Mouse (Mus musculus) embryonic facial prominence, embryonic 12.5 days (tissue): ENCODE data around the gene Cdk1. TPM values are rescaled to one million over a fixed set of nuclear protein-coding genes. Genes with fewer than 3 reads are reported as not detected.
A peak's percentile ranks its signal among the peaks of the same experiment; 100 is the strongest.
"Not testable (repeated sequence)": the region's sequence is repeated elsewhere in the genome, so short reads cannot be mapped to it uniquely, and the experiment has no call there.

Source experiments
- ATAC-seq: fragments of 200-750 bp; cut with Nextera tagmentation; 2 replicates; pipeline ENCODE4 v1.8.0; 2017; ENCODE audit not compliant: insufficient number of reproducible peaks, insufficient read depth, low FRiP score, low TSS enrichment
- H3K27ac ChIP-seq: fragments of 300-500 bp; sonication (generic); 2 replicates; pipeline ENCODE4 v1.5.1; 2016; ENCODE audit warnings: mild to moderate bottlenecking
- H3K27me3 ChIP-seq: fragments of 300-500 bp; sonication (generic); 2 replicates; pipeline ENCODE4 v1.6.1; 2016; ENCODE audit warnings: mild to moderate bottlenecking, moderate library complexity
- H3K36me3 ChIP-seq: fragments of 300-500 bp; sonication (generic); 2 replicates; pipeline ENCODE4 v1.6.1; 2016; ENCODE audit warnings: mild to moderate bottlenecking
- H3K4me1 ChIP-seq: fragments of 300-500 bp; sonication (generic); 2 replicates; pipeline ENCODE4 v1.6.1; 2016
- H3K4me2 ChIP-seq: fragments of 300-500 bp; sonication (generic); replicated peaks from 2 replicates; pipeline ENCODE4 v1.6.1; 2016; ENCODE audit warnings: mild to moderate bottlenecking, moderate library complexity
- H3K4me3 ChIP-seq: fragments of 300-500 bp; sonication (generic); 2 replicates; pipeline ENCODE4 v1.5.1; 2016; ENCODE audit warnings: mild to moderate bottlenecking
- H3K9ac ChIP-seq: fragments of 300-500 bp; sonication (generic); 2 replicates; pipeline ENCODE4 v1.6.1; 2016; ENCODE audit warnings: mild to moderate bottlenecking, moderate library complexity
- H3K9me3 ChIP-seq: fragments of 300-500 bp; sonication (generic); 2 replicates; pipeline ENCODE4 v1.6.1; 2016; ENCODE audit warnings: mild to moderate bottlenecking, moderate library complexity
- WGBS: fragments of 180-500 bp; shearing (Covaris S2); methylation state at CpG from one replicate; pipeline ENCODE4 v1.1.7; 2016; 5-methylcytosine and 5-hydroxymethylcytosine counted together
- polyA plus RNA-seq: library from polyadenylated mRNA; unstranded; fragments of >200 nt; fragmentation: Nextera tagmentation; extraction: Ambion mirVana; gene quantifications from 2 replicates; pipeline ENCODE4 v1.2.1, GENCODE M21; 2016

Cdk1 gene
- polyA plus RNA-seq, 1 experiment from 2014 or later = 387 TPM

GRCm38 (mm10) chr10:69373796-69374550 lies 21.2 kb upstream of the Cdk1 start:
- WGBS = 66% methylated on average over 10 of the region's 10 CpGs

GRCm38 (mm10) chr10:69372061-69372460 lies 19.3 kb upstream of the Cdk1 start:
- H3K9me3 ChIP-seq = no peaks in the 10 kb centered on the region
- 81% methylated on average over 14 of the region's 14 CpGs for WGBS
- no peak overlapping the region for H3K4me3 ChIP-seq
- no peaks in the 10 kb centered on the region for H3K27me3 ChIP-seq
- H3K9ac ChIP-seq = no peak overlapping the region
- H3K36me3 ChIP-seq = no peaks in the 10 kb centered on the region
- H3K4me1 ChIP-seq = peaks cover 5% of the 10 kb centered on the region; the same call in 1 of the 2 replicates
- no peak overlapping the region for H3K27ac ChIP-seq
- H3K4me2 ChIP-seq = no peak overlapping the region
- no peak for ATAC-seq

More at GRCm38 (mm10) chr10:69373796-69374550, 21.2 kb upstream of the Cdk1 start:
- Histone ChIP-seq H3K36me3 (no peaks in the 10 kb centered on the region), H3K9me3 (no peaks in the 10 kb centered on the region), H3K27me3 (no peaks in the 10 kb centered on the region), H3K9ac (no peak overlapping the region), H3K4me3 (no peak overlapping the region), H3K4me2 (no peak overlapping the region), H3K4me1 (no peaks in the 10 kb centered on the region), H3K27ac (no peak overlapping the region)
- ATAC-seq = no peak

GRCm38 (mm10) chr10:69371441-69371840 lies 18.7 kb upstream of the Cdk1 start:
- H3K4me2 ChIP-seq = no peak overlapping the region
- H3K36me3 ChIP-seq = no peaks in the 10 kb centered on the region
- H3K9me3 ChIP-seq = no peaks in the 10 kb centered on the region
- peaks cover 5% of the 10 kb centered on the region; the same call in 1 of the 2 replicates for H3K4me1 ChIP-seq
- no peak overlapping the region for H3K4me3 ChIP-seq
- no peaks in the 10 kb centered on the region for H3K27me3 ChIP-seq
- no peak overlapping the region for H3K9ac ChIP-seq
- no peak overlapping the region for H3K27ac ChIP-seq
- ATAC-seq = no peak
- WGBS = 11% methylated on average over 10 of the region's 10 CpGs

GRCm38 (mm10) chr10:69369321-69369720 lies 16.6 kb upstream of the Cdk1 start:
- Histone ChIP-seq H3K9ac (no peak overlapping the region), H3K27me3 (no peaks in the 10 kb centered on the region), H3K4me2 (no peak overlapping the region), H3K27ac (no peak overlapping the region), H3K4me1 (peaks cover 5% of the 10 kb centered on the region; the same call in 1 of the 2 replicates), H3K36me3 (no peaks in the 10 kb centered on the region), H3K9me3 (no peaks in the 10 kb centered on the region), H3K4me3 (no peak overlapping the region)
- 83% methylated on average over 6 of the region's 6 CpGs for WGBS
- no peak for ATAC-seq

- Histone ChIP-seq H3K4me3 (no peak overlapping the region), H3K27ac (no peak overlapping the region), H3K4me1 (peaks cover 5% of the 10 kb centered on the region; the same call in 1 of the 2 replicates), H3K4me2 (no peak overlapping the region), H3K9ac (no peak overlapping the region), H3K36me3 (no peaks in the 10 kb centered on the region), H3K27me3 (no peaks in the 10 kb centered on the region), H3K9me3 (no peaks in the 10 kb centered on the region)
- 76% methylated on average over 13 of the region's 13 CpGs for WGBS
- ATAC-seq = no peak
Measured at GRCm38 (mm10) chr10:69366877-69367387, 14.2 kb upstream of the Cdk1 start.

GRCm38 (mm10) chr10:69366208-69366607 lies 13.5 kb upstream of the Cdk1 start:
- Histone ChIP-seq H3K27ac (no peak overlapping the region), H3K4me1 (peaks cover 5% of the 10 kb centered on the region; the same call in 1 of the 2 replicates), H3K27me3 (no peaks in the 10 kb centered on the region), H3K4me3 (no peak overlapping the region), H3K9me3 (0 out of 2 replicates have a peak, but pooled peaks cover 1% of the 10 kb centered on the region), H3K4me2 (no peak overlapping the region), H3K36me3 (no peaks in the 10 kb centered on the region), H3K9ac (no peak overlapping the region)
- WGBS = 82% methylated on average over 11 of the region's 11 CpGs
- ATAC-seq = no peak

GRCm38 (mm10) chr10:69359666-69360065 lies 6.9 kb upstream of the Cdk1 start:
- Histone ChIP-seq H3K9ac (no peak overlapping the region), H3K4me3 (no peak overlapping the region), H3K4me1 (no peaks in the 10 kb centered on the region), H3K27me3 (no peaks in the 10 kb centered on the region), H3K27ac (no peak overlapping the region), H3K4me2 (no peak overlapping the region), H3K9me3 (0 out of 2 replicates have a peak, but pooled peaks cover 2% of the 10 kb centered on the region), H3K36me3 (no peaks in the 10 kb centered on the region)
- no peak for ATAC-seq
- WGBS = 83% methylated on average over 1 of the region's 1 CpGs

- not testable (repeated sequence) for H3K9me3 ChIP-seq, ATAC-seq, H3K27me3 ChIP-seq, H3K9ac ChIP-seq
- H3K27ac ChIP-seq = peak overlapping the region; percentile 70; the same call in 1 of the 2 replicates
- peaks cover 33% of the 10 kb centered on the region for H3K4me1 ChIP-seq
- H3K36me3 ChIP-seq = peaks cover 25% of the 10 kb centered on the region
- H3K4me3 ChIP-seq = peak overlapping the region; percentile 93
- WGBS = 39% methylated on average over 5 of the region's 5 CpGs
- peak overlapping the region; percentile 83; the same call in 1 of the 2 replicates for H3K4me2 ChIP-seq
Measured at GRCm38 (mm10) chr10:69353086-69353479, 345 bp upstream of the Cdk1 start.

- H3K27me3 ChIP-seq = no peaks in the 10 kb centered on the region
- H3K27ac ChIP-seq = peak overlapping the region; percentile 86
- H3K9ac ChIP-seq = peak overlapping the region; percentile 90
- H3K9me3 ChIP-seq = no peaks in the 10 kb centered on the region
- ATAC-seq = no peak
- peaks cover 41% of the 10 kb centered on the region for H3K4me1 ChIP-seq
- peaks cover 37% of the 10 kb centered on the region for H3K36me3 ChIP-seq
- WGBS = 1% methylated on average over 11 of the region's 11 CpGs
- H3K4me3 ChIP-seq = peak overlapping the region; percentile 93
- peak overlapping the region; percentile 83 for H3K4me2 ChIP-seq
Measured at GRCm38 (mm10) chr10:69351842-69352211, 911 bp downstream of the Cdk1 start.

- peak overlapping the region; percentile 93 for H3K4me3 ChIP-seq
- peak overlapping the region; percentile 83 for H3K4me2 ChIP-seq
- peaks cover 43% of the 10 kb centered on the region for H3K36me3 ChIP-seq
- no peaks in the 10 kb centered on the region for H3K9me3 ChIP-seq
- WGBS = 9% methylated on average over 12 of the region's 12 CpGs
- peaks cover 41% of the 10 kb centered on the region for H3K4me1 ChIP-seq
- H3K27me3 ChIP-seq = no peaks in the 10 kb centered on the region
- ATAC-seq = no peak
- peak overlapping the region; percentile 86 for H3K27ac ChIP-seq
- H3K9ac ChIP-seq = peak overlapping the region; percentile 90
Measured at GRCm38 (mm10) chr10:69351071-69351841, 1.5 kb downstream of the Cdk1 start.

GRCm38 (mm10) chr10:69348206-69348605 lies 4.5 kb downstream of the Cdk1 start:
- Histone ChIP-seq H3K9ac (no peak overlapping the region), H3K27me3 (no peaks in the 10 kb centered on the region), H3K27ac (no peak overlapping the region), H3K4me1 (peaks cover 41% of the 10 kb centered on the region), H3K4me2 (peak overlapping the region; percentile 18; the same call in 1 of the 2 replicates), H3K36me3 (peaks cover 70% of the 10 kb centered on the region), H3K9me3 (no peaks in the 10 kb centered on the region), H3K4me3 (no peak overlapping the region)
- no peak for ATAC-seq
- WGBS = 35% methylated on average over 8 of the region's 8 CpGs
